Mouse (Mus musculus) hindbrain, embryonic 11.5 days (tissue): ENCODE measurements around the gene Ssbp3. TPM values are rescaled to one million over a fixed set of nuclear protein-coding genes. Genes with fewer than 3 reads are reported as not detected.

Experiments used
- ATAC-seq: fragments of 200-750 bp; cut with Nextera tagmentation; 2 replicates; pipeline ENCODE4 v1.8.0; 2017; ENCODE audit warnings: mild to moderate bottlenecking, moderate TSS enrichment, moderate library complexity; ENCODE audit not compliant: low FRiP score
- DNase-seq: peaks from one replicate; pipeline ENCODE4 v3.0.0-alpha.2; 2015; ENCODE audit warnings: low spot score
- H3K27ac ChIP-seq: fragments of 300-500 bp; sonication (generic); 2 replicates; pipeline ENCODE4 v1.5.1; 2014; ENCODE audit warnings: mild to moderate bottlenecking, low read depth, low read length
- H3K27me3 ChIP-seq: fragments of 300-500 bp; sonication (generic); 2 replicates; pipeline ENCODE4 v1.6.1; 2014; ENCODE audit warnings: mild to moderate bottlenecking, low read length, moderate library complexity, mixed read lengths; ENCODE audit not compliant: control insufficient read depth, insufficient read depth
- H3K36me3 ChIP-seq: fragments of 300-500 bp; sonication (generic); 2 replicates; pipeline ENCODE4 v1.6.1; 2014; ENCODE audit warnings: mild to moderate bottlenecking, low read length, moderate library complexity, mixed read lengths; ENCODE audit not compliant: control insufficient read depth, insufficient read depth
- H3K4me1 ChIP-seq: fragments of 300-500 bp; sonication (generic); replicated peaks from 2 replicates; pipeline ENCODE4 v1.6.1; 2014; ENCODE audit warnings: low read length, mixed read lengths; ENCODE audit not compliant: control insufficient read depth, insufficient read depth
- H3K4me2 ChIP-seq: fragments of 300-500 bp; sonication (generic); replicated peaks from 2 replicates; pipeline ENCODE4 v1.6.1; 2014; ENCODE audit warnings: mild to moderate bottlenecking, low read depth, low read length
- H3K4me3 ChIP-seq: fragments of 300-500 bp; sonication (generic); 2 replicates; pipeline ENCODE4 v1.5.1; 2014; ENCODE audit warnings: low read depth, low read length
- H3K9ac ChIP-seq: fragments of 300-500 bp; sonication (generic); 2 replicates; pipeline ENCODE4 v1.6.1; 2014; ENCODE audit warnings: low read depth, low read length
- H3K9me3 ChIP-seq: fragments of 300-500 bp; sonication (generic); 2 replicates; pipeline ENCODE4 v1.6.1; 2016; ENCODE audit warnings: low read length; ENCODE audit not compliant: control insufficient read depth
- WGBS: fragments of 180-500 bp; shearing (Covaris S2); extraction: QIAGEN DNeasy Blood & Tissue Kit; methylation state at CpG from one replicate; pipeline ENCODE4 v1.1.7; 2014; 5-methylcytosine and 5-hydroxymethylcytosine counted together
- polyA plus RNA-seq: library from polyadenylated mRNA; unstranded; fragments of >200 nt; fragmentation: Nextera tagmentation; extraction: Ambion mirVana; gene quantifications from 2 replicates; pipeline ENCODE4 v1.2.1, GENCODE M21; 2014

Ssbp3 gene
- polyA plus RNA-seq, 1 experiment from 2014 or later, result 159 TPM

GRCm38 (mm10) chr4:106922919-106923318, 12.4 kb downstream of the Ssbp3 start:
- Histone ChIP-seq H3K27ac (no peak overlapping the region), H3K9ac (no peak overlapping the region), H3K9me3 (no peaks in the 10 kb centered on the region), H3K4me3 (no peak overlapping the region), H3K4me1 (no peaks in the 10 kb centered on the region; the same call in none of the 2 replicates), H3K36me3 (peaks cover 17% of the 10 kb centered on the region; the same call in 1 of the 2 replicates), H3K4me2 (no peak overlapping the region), H3K27me3 (no peaks in the 10 kb centered on the region)
- 78% methylated on average over 3 of the region's 3 CpGs for WGBS
- DNase-seq (no peak), ATAC-seq (no peak)

DNA sequence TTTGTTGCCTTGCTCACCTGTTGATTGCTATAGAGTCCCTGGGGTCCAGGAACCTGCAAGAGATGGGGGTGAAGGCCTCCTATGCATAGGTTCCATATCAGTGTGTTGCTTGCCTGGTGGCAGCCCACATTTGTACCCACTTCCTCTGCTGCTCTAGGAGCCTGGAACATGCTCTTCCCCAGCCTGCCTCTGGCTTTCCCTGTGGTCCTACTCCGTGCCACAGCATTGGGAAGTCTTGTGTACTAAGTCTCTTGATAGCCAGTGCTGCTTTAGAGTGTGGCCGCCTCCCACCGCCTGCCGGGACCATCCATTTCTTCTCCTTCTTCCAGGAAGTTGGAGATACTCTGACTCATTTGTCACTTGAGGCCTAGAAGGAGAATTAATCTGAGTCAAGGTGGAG, 13.7 kb downstream of the Ssbp3 start:
- Histone ChIP-seq H3K9ac (no peak overlapping the region), H3K4me3 (no peak overlapping the region), H3K36me3 (peaks cover 12% of the 10 kb centered on the region; the same call in 1 of the 2 replicates), H3K4me1 (no peaks in the 10 kb centered on the region; the same call in none of the 2 replicates), H3K9me3 (no peaks in the 10 kb centered on the region), H3K4me2 (no peak overlapping the region), H3K27ac (no peak overlapping the region), H3K27me3 (no peaks in the 10 kb centered on the region)
- 95% methylated on average over 4 of the region's 4 CpGs for WGBS
- DNase-seq (no peak), ATAC-seq (no peak)

DNA sequence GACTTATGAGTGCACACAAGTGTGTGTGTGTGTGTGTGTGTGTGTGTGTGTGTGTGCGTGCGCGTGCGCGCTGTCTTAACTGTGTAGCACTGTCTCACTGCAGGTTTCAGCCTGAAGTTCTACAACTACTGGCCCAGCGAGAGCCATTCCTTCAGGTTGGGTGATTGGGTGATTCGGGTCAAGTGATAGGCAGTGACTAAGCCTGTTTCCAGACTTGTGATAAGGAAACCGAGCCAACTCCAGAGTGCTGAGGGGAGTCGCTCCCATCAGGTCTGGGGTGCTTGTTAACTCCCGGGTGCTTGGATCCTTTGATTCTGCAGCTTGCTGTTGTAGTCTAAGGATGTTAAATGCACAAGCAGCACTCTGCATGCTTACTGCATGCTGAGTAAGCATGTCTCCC, 14.4 kb downstream of the Ssbp3 start:
- H3K36me3 ChIP-seq, result peaks cover 10% of the 10 kb centered on the region; the same call in 1 of the 2 replicates
- H3K9ac ChIP-seq, result no peak overlapping the region
- no peak overlapping the region for H3K27ac ChIP-seq
- no peaks in the 10 kb centered on the region; the same call in none of the 2 replicates for H3K4me1 ChIP-seq
- no peak for DNase-seq
- no peak overlapping the region for H3K4me3 ChIP-seq
- WGBS, result 94% methylated on average over 10 of the region's 10 CpGs
- no peak overlapping the region for H3K4me2 ChIP-seq
- no peaks in the 10 kb centered on the region for H3K27me3 ChIP-seq
- ATAC-seq, result no peak
- H3K9me3 ChIP-seq, result no peaks in the 10 kb centered on the region

GRCm38 (mm10) chr4:106926401-106926800, 15.9 kb downstream of the Ssbp3 start:
- H3K4me1 ChIP-seq, result no peaks in the 10 kb centered on the region; the same call in none of the 2 replicates
- H3K27me3 ChIP-seq, result no peaks in the 10 kb centered on the region
- no peak for DNase-seq
- H3K4me2 ChIP-seq, result no peak overlapping the region
- no peaks in the 10 kb centered on the region for H3K9me3 ChIP-seq
- H3K4me3 ChIP-seq, result no peak overlapping the region
- no peak overlapping the region for H3K9ac ChIP-seq
- 88% methylated on average over 9 of the region's 9 CpGs for WGBS
- no peak for ATAC-seq
- no peak overlapping the region for H3K27ac ChIP-seq
- peaks cover 10% of the 10 kb centered on the region; the same call in 1 of the 2 replicates for H3K36me3 ChIP-seq

DNA sequence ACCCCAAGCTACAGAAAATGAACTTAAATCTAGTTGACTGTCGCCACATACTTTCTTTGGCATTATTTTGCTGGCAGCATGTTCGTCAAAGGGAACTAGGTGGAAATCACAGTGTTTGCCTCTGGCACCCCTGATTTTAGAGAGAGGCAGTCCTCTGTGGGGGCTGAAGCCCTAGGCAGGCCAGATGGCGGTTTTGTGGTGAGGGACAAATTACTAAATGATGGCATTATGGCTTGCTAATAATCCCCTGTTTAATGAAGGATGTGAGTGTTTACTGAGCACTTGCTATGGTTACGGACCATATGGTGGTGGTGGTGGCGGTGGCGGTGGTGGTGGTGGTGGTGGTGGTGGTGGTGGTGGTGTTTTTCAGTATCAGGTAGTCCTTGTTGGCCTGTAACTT, 16.5 kb downstream of the Ssbp3 start:
- H3K27me3 ChIP-seq, result no peaks in the 10 kb centered on the region
- no peaks in the 10 kb centered on the region; the same call in none of the 2 replicates for H3K4me1 ChIP-seq
- no peak overlapping the region for H3K4me3 ChIP-seq
- WGBS, result 84% methylated on average over 6 of the region's 6 CpGs
- H3K9ac ChIP-seq, result no peak overlapping the region
- peaks cover 10% of the 10 kb centered on the region; the same call in 1 of the 2 replicates for H3K36me3 ChIP-seq
- H3K27ac ChIP-seq, result no peak overlapping the region
- ATAC-seq (no peak), DNase-seq (no peak)
- no peak overlapping the region for H3K4me2 ChIP-seq
- no peaks in the 10 kb centered on the region for H3K9me3 ChIP-seq

DNA sequence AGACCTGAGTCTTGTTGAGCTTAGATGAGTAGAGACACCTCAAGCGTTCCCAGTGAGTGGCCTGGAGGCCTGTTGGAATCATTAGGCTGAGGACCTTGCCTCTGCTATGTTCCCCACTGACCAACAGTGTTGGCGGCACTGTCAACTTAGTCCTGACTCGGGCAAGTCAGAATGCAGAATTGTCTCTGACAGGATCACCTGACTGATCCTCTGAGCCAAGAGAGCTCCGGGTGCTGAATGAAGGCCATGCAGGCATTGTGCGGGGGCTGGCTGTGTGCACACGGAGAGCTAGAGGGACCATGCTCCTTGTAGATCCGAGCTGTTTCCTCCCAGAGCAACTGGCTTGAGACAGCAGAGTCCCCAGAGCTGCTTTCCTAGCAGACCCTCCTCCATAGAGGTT, 18.5 kb downstream of the Ssbp3 start:
- DNase-seq (no peak), ATAC-seq (no peak)
- no peak overlapping the region for H3K27ac ChIP-seq
- H3K4me1 ChIP-seq, result peaks cover 6% of the 10 kb centered on the region; the same call in 1 of the 2 replicates
- H3K9ac ChIP-seq, result no peak overlapping the region
- H3K27me3 ChIP-seq, result no peaks in the 10 kb centered on the region
- no peak overlapping the region for H3K4me3 ChIP-seq
- 82% methylated on average over 7 of the region's 7 CpGs for whole genome bisulfite sequencing
- peaks cover 7% of the 10 kb centered on the region; the same call in 1 of the 2 replicates for H3K36me3 ChIP-seq
- no peak overlapping the region for H3K4me2 ChIP-seq
- no peaks in the 10 kb centered on the region for H3K9me3 ChIP-seq

- H3K9me3 ChIP-seq, result no peaks in the 10 kb centered on the region
- no peaks in the 10 kb centered on the region for H3K36me3 ChIP-seq
- no peak overlapping the region for H3K4me3 ChIP-seq
- WGBS, result 93% methylated on average over 7 of the region's 7 CpGs
- H3K9ac ChIP-seq, result no peak overlapping the region
- H3K4me2 ChIP-seq, result no peak overlapping the region
- ATAC-seq (no peak), DNase-seq (no peak)
- H3K4me1 ChIP-seq, result peaks cover 34% of the 10 kb centered on the region
- no peaks in the 10 kb centered on the region for H3K27me3 ChIP-seq
- no peak overlapping the region for H3K27ac ChIP-seq
Observed at GRCm38 (mm10) chr4:106932583-106932982, 22.1 kb downstream of the Ssbp3 start.

DNA sequence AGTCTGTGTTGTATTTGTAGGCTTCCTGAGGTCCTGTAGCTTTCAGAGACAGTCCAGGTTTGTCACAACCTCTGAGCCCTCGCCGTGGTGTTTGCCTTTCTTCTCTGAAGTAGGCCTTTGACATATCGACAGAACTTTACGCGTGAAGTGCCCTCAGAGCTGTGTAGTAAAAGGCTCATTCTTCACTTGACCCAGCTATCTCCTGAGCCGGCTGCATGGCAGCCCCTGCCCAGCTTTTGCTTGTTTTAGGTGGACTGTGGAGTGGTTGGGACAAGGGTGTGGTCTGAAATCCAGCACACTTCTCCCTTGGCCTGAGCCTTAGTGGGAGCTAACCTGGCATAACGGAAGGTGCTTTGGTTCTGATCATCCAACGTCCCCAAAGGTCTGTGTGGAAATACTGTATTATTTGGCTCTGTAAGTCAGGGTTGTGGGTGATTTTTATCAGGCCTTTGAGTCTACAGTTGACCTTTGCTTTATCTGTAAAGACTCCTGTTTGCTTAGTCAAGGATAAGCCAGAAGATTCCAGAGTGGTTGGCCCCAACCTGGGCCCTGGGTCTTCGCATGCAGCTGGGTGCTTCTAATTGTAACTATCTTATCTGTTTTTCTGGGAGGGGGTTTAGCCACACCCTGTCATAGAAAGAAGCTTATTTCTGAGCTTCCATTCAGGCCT, 23.4 kb downstream of the Ssbp3 start:
- Histone ChIP-seq H3K9me3 (no peaks in the 10 kb centered on the region), H3K4me1 (peaks cover 48% of the 10 kb centered on the region), H3K27ac (no peak overlapping the region), H3K36me3 (no peaks in the 10 kb centered on the region), H3K4me2 (no peak overlapping the region), H3K27me3 (no peaks in the 10 kb centered on the region), H3K9ac (no peak overlapping the region; the same call in 1 of the 2 replicates), H3K4me3 (no peak overlapping the region)
- 80% methylated on average over 9 of the region's 9 CpGs for WGBS
- ATAC-seq (no peak), DNase-seq (no peak)

DNA sequence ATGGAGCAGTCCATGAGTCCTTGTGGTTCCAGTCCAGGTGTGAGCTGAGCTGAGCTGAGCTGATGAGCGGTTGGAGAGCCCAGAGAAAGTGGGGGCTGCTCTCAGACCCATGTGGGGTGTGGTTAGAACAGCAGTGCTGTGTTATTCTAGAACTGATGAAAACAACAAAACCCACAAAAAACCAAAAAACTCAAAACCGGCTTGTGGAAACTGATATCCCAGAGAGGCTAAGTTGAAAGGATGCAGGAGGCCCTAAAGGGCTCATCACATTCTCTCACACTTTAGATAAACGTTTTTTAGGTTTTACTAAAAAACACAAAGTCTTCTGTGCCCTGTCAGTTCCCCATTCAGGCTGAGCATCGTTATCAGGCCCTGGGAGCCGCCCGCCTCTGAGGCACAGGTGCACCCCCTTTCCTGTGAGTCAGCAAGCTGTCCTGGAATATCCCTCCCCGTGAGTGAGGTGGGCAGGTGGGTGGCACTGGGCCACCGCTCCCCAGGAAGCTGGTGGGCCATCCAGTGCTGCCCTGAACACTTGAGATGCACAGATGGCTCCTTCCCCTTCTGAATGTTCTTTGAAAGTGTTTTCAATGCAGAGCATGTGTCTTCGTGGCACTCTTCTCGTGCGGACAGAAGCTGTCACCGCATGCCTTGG, 24.6 kb downstream of the Ssbp3 start:
- no peak overlapping the region for H3K4me2 ChIP-seq
- DNase-seq, result no peak
- peak overlapping the region; percentile 88 for H3K27ac ChIP-seq
- H3K9me3 ChIP-seq, result no peaks in the 10 kb centered on the region
- no peak for ATAC-seq
- H3K4me3 ChIP-seq, result no peak overlapping the region
- no peaks in the 10 kb centered on the region for H3K27me3 ChIP-seq
- H3K36me3 ChIP-seq, result no peaks in the 10 kb centered on the region
- 44% methylated on average over 12 of the region's 12 CpGs for WGBS
- H3K9ac ChIP-seq, result peak overlapping the region; percentile 76
- peaks cover 55% of the 10 kb centered on the region for H3K4me1 ChIP-seq
